Mouse (Mus musculus) embryonic fibroblast, embryonic 13.5 days (primary cell): Measurements from ENCODE around the gene Zbtb6. TPM values are rescaled to one million over a fixed set of nuclear protein-coding genes. Genes with fewer than 3 reads are reported as not detected.

ENCODE experiments used
- H3K27ac ChIP-seq: 2 replicates; pipeline ENCODE4 v1.5.1; 2012; ENCODE audit warnings: low read length, control low read depth, inconsistent platforms; ENCODE audit not compliant: insufficient read depth
- H3K4me1 ChIP-seq: 2 replicates; pipeline ENCODE4 v1.6.1; 2011; ENCODE audit warnings: low read length; ENCODE audit not compliant: control insufficient read depth, insufficient read depth
- H3K4me3 ChIP-seq: 2 replicates; pipeline ENCODE4 v1.5.1; 2011; ENCODE audit warnings: mild to moderate bottlenecking, control low read depth, low read length; ENCODE audit not compliant: insufficient read depth
- CTCF ChIP-seq: IDR thresholded peaks from 2 replicates; pipeline ENCODE4 v1.5.1; 2011; ENCODE audit warnings: mild to moderate bottlenecking, control low read depth, low read length, moderate library complexity, borderline replicate concordance; ENCODE audit not compliant: insufficient read depth
- POLR2A ChIP-seq: IDR thresholded peaks from 2 replicates; pipeline ENCODE4 v1.6.1; 2011; ENCODE audit warnings: low read depth, mild to moderate bottlenecking, control low read depth, low read length, moderate library complexity
- polyA plus RNA-seq: library from polyadenylated mRNA; stranded (reverse); fragments of >200 nt; gene quantifications from 2 replicates; pipeline ENCODE4 v1.2.4, GENCODE M21; 2011; ENCODE audit warnings: low read depth; ENCODE audit not compliant: missing spikeins, insufficient read length

Zbtb6 gene
- polyA plus RNA-seq, 1 experiment, result 16.0 TPM

GRCm38 (mm10) chr2:37451667-37452375 is 8.8 kb upstream of the Zbtb6 start:
- Histone ChIP-seq H3K27ac (peak overlapping the region; percentile 50), H3K4me3 (peak overlapping the region; percentile 88), H3K4me1 (no peaks in the 10 kb centered on the region)
- TF ChIP-seq CTCF (no peak), POLR2A (peak; percentile 91)

- Histone ChIP-seq H3K4me3 (peak overlapping the region; percentile 40), H3K27ac (peak overlapping the region; percentile 74), H3K4me1 (no peaks in the 10 kb centered on the region)
- TF ChIP-seq POLR2A (no peak), CTCF (no peak)
Observed at GRCm38 (mm10) chr2:37431609-37432008, 11.4 kb downstream of the Zbtb6 start.

- Histone ChIP-seq H3K27ac (peak overlapping the region; percentile 93), H3K4me1 (no peaks in the 10 kb centered on the region), H3K4me3 (peak overlapping the region; percentile 83)
- TF ChIP-seq POLR2A (peak; percentile 73), CTCF (no peak)
Observed at GRCm38 (mm10) chr2:37430593-37431464, 12.1 kb downstream of the Zbtb6 start.

GRCm38 (mm10) chr2:37423671-37424070 is 19.3 kb downstream of the Zbtb6 start:
- TF ChIP-seq POLR2A (no peak), CTCF (no peak)
- no peak overlapping the region for H3K27ac ChIP-seq
- no peak overlapping the region for H3K4me3 ChIP-seq
- H3K4me1 ChIP-seq, result no peaks in the 10 kb centered on the region

GRCm38 (mm10) chr2:37422306-37423304 is 20.4 kb downstream of the Zbtb6 start, which contains the start of gene Rc3h2:
Gene Rc3h2, minus strand, starts transcription at chr2:37422903.
- Histone ChIP-seq H3K4me1 (no peaks in the 10 kb centered on the region), H3K4me3 (peak within 1 kb of the TSS; percentile 71), H3K27ac (peak within 1 kb of the TSS; percentile 34)
- TF ChIP-seq POLR2A, result peak; percentile 89
- TF ChIP-seq CTCF, result no peak

- Histone ChIP-seq H3K4me1 (no peaks in the 10 kb centered on the region), H3K4me3 (peak overlapping the region; percentile 71), H3K27ac (peak overlapping the region; percentile 34; the same call in 1 of the 2 replicates)
- TF ChIP-seq POLR2A, result no peak
- no peak for TF ChIP-seq CTCF
Observed at GRCm38 (mm10) chr2:37421903-37422302, 21.1 kb downstream of the Zbtb6 start.

- no peak overlapping the region for H3K27ac ChIP-seq
- H3K4me1 ChIP-seq, result no peaks in the 10 kb centered on the region
- no peak overlapping the region for H3K4me3 ChIP-seq
- TF ChIP-seq POLR2A (no peak), CTCF (no peak)
Observed at GRCm38 (mm10) chr2:37395539-37395938, 47.4 kb downstream of the Zbtb6 start.

- no peak for TF ChIP-seq CTCF
- TF ChIP-seq POLR2A, result no peak
- H3K4me1 ChIP-seq, result no peaks in the 10 kb centered on the region
- H3K4me3 ChIP-seq, result no peak overlapping the region
- H3K27ac ChIP-seq, result no peak overlapping the region
Observed at GRCm38 (mm10) chr2:37382921-37383320, 60.0 kb downstream of the Zbtb6 start.

- Histone ChIP-seq H3K4me1 (peaks cover 4% of the 10 kb centered on the region; the same call in 1 of the 2 replicates), H3K4me3 (no peak overlapping the region), H3K27ac (no peak overlapping the region)
- TF ChIP-seq CTCF (no peak), POLR2A (no peak)
Observed at GRCm38 (mm10) chr2:37380189-37380588, 62.8 kb downstream of the Zbtb6 start.
